Mouse (Mus musculus): ENCODE measurements around the gene Sirt3.
A peak's percentile ranks its signal among the peaks of the same experiment; 100 is the strongest.

DNA sequence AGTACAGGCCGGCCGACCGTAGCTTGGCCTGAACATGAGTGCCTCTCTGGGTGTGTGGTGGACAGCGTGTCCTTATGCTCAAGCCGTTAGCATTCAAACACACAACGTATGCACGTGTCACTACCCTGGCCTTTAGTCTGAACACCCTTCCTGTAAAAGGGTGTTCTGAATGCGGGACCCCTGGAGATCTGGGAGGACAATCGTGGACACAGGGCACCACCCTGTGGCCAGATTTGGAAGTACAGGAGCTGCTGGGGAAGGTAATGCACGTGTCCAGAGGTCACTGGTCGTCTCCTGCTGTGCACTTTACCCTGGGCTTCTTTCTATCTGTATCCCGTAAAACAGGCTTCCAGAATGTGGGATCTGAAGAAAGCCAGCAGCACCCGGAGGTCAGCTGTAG lies 21.1 kb upstream of the Sirt3 start:
- TF ChIP-seq CTCF (IDR thresholded peaks at IDR 0.05; ENCODE audit: control insufficient read depth, insufficient read depth, insufficient read length) (peak; percentile 90), USF1 (IDR thresholded peaks at IDR 0.05; ENCODE audit: low read depth) (no peak)

Data from C2C12 (cell line).